Mouse (Mus musculus): ENCODE measurements around the gene Ankrd28. TPM values are rescaled to one million over a fixed set of nuclear protein-coding genes. Genes with fewer than 3 reads are reported as not detected.

Gene Ankrd28
- 24.6 TPM for polyA plus RNA-seq (2014; fragmentation: Illumina TruSeq; extraction: RNeasy Lipid Tissue Mini Kit (QIAGEN cat#74804); ENCODE audit: low read depth, low replicate concordance)

GRCm38 (mm10) chr14:31830571-31831369 is at the start of gene Ankrd28:
Gene Ankrd28, minus strand, starts transcription at chr14:31830651.

Other genes with a start within 250 kb of the Ankrd28 start
- gene Colq, start 239.3 kb downstream of the Ankrd28 start, polyA plus RNA-seq (2014; fragmentation: Illumina TruSeq; extraction: RNeasy Lipid Tissue Mini Kit (QIAGEN cat#74804); ENCODE audit: low read depth, low replicate concordance), result not detected
- gene Gm49387, start 189.8 kb downstream of the Ankrd28 start, polyA plus RNA-seq (2014; fragmentation: Illumina TruSeq; extraction: RNeasy Lipid Tissue Mini Kit (QIAGEN cat#74804); ENCODE audit: low read depth, low replicate concordance), result not detected
- 13.3 TPM for gene Btd, start 189.6 kb downstream of the Ankrd28 start, polyA plus RNA-seq (2014; fragmentation: Illumina TruSeq; extraction: RNeasy Lipid Tissue Mini Kit (QIAGEN cat#74804); ENCODE audit: low read depth, low replicate concordance)
- 540 TPM for gene Hacl1, start 189.4 kb downstream of the Ankrd28 start, polyA plus RNA-seq (2014; fragmentation: Illumina TruSeq; extraction: RNeasy Lipid Tissue Mini Kit (QIAGEN cat#74804); ENCODE audit: low read depth, low replicate concordance)
- gene Galnt15, start 198.3 kb upstream of the Ankrd28 start, polyA plus RNA-seq (2014; fragmentation: Illumina TruSeq; extraction: RNeasy Lipid Tissue Mini Kit (QIAGEN cat#74804); ENCODE audit: low read depth, low replicate concordance), result 0.74 TPM

Data from liver, adult 10 weeks (tissue).